Mouse (Mus musculus): ENCODE data around the gene Fhit.

Gene Fhit

GRCm38 (mm10) chr14:10367783-10368680 is 793.8 kb downstream of the Fhit start:
- DNase-seq (ENCODE audit: extremely low spot score, low read depth, low spot score): no peak

DNA sequence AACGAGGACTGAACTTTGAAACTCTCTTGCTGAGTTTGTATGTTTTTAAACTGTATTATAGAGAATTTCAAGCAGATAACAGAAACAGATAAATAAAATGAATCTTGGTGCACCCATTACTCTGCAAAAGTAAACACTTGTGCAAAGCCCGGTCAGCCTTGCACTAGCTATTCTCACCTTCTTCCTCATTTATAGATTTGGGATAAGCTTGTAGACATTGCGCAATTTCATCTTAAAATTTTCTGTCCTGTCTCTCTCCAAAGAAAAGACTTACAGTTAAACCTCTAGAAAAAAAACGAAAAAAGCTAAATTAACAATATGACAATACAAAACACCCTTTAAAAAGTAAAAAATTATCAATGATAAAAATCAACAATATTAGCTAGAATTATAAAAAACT is 795.0 kb downstream of the Fhit start:
- no peak for DNase-seq (ENCODE audit: extremely low spot score, low read depth, low spot score)

DNA sequence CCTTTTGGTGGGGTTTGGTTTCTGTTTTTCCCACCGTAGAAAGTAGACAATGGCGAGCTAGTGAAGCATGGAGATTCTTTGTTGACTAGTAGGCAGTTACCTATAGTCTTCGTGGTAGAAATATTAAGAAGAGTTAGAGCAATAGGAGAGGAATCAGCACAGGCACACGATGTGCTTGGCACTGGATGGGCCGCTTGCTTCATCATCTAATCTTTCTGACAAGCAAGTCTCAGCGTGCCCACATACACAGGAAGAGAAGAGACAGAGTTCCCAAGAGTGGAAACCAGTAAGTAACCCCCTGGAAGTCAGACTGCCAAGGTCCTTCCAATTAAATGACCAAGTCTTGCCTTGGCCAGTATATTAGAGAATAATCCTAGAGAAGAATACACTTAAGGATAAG is 797.6 kb downstream of the Fhit start:
- no peak for DNase-seq (ENCODE audit: extremely low spot score, low read depth, low spot score)

DNA sequence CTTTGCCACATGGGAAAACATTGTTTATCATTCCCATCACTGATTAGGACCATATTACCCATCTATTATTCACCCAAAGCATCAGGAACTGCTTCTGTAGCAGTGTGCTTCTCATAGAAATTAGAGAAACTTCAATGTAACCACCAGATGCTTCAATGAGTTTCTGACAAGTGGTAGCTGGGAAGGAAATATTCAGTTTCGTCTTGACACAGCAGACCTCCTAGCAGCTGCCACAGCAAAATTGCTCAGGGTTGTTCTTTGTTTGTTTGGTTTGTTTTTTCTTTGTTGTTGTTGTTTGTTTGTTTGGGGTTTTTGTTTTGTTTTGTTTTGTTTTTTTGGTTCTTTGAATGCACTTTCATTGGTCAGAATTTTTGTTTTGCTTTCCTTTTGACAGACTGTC is 798.5 kb downstream of the Fhit start:
- DNase-seq (ENCODE audit: extremely low spot score, low read depth, low spot score): no peak

GRCm38 (mm10) chr14:10345905-10346304 is 815.9 kb downstream of the Fhit start:
- DNase-seq (ENCODE audit: extremely low spot score, low read depth, low spot score): no peak

- DNase-seq (ENCODE audit: extremely low spot score, low read depth, low spot score): no peak
Measured at GRCm38 (mm10) chr14:10344064-10344463, 817.8 kb downstream of the Fhit start.

- no peak for DNase-seq (ENCODE audit: extremely low spot score, low read depth, low spot score)
Measured at GRCm38 (mm10) chr14:10316764-10317163, 845.1 kb downstream of the Fhit start.

DNA sequence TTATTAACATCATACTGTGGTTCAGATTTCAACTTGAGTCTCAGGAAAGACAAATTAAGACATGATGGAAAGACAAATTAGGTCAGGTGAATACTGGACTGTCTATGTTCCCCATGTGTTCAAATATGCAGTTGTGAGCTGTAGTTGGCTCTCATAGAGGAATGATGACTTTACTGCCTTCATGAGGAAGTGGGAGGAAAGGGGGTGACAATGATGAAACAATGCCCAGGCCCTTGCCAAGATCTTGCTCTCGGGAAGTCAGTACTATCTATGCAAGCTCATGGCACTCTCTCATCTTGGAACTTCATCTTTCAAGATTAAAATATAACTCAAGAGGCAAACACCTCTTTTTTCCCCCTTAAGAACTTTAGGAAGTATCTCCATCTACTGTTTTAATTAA is 849.6 kb downstream of the Fhit start:
- no peak for DNase-seq (ENCODE audit: extremely low spot score, low read depth, low spot score)

GRCm38 (mm10) chr14:10305286-10305685 is 856.5 kb downstream of the Fhit start:
- DNase-seq (ENCODE audit: extremely low spot score, low read depth, low spot score): no peak

GRCm38 (mm10) chr14:10301497-10301896 is 860.3 kb downstream of the Fhit start:
- DNase-seq (ENCODE audit: extremely low spot score, low read depth, low spot score): no peak

DNA sequence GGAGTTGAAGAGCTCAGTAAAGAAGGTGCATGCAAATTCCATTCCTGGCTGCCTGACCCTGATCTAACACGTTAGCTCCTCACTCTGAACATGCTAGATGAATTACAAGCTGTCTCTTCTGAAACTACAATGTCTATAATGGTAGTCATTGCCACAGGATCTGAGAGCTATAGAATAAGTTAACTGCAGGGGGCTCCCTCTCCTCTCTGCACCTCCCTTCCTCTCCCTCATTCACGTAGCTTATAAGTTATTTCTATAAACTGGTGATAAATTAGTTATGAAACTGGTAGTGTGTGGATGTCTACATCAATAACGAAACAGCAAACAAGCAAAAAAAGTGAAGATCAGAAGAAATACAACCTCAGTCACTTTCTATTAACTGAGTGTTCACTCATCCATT is 860.9 kb downstream of the Fhit start:
- no peak for DNase-seq (ENCODE audit: extremely low spot score, low read depth, low spot score)

GRCm38 (mm10) chr14:10299030-10299429 is 862.8 kb downstream of the Fhit start:
- no peak for DNase-seq (ENCODE audit: extremely low spot score, low read depth, low spot score)

GRCm38 (mm10) chr14:10289043-10289442 is 872.8 kb downstream of the Fhit start:
- DNase-seq (ENCODE audit: extremely low spot score, low read depth, low spot score): no peak

DNA sequence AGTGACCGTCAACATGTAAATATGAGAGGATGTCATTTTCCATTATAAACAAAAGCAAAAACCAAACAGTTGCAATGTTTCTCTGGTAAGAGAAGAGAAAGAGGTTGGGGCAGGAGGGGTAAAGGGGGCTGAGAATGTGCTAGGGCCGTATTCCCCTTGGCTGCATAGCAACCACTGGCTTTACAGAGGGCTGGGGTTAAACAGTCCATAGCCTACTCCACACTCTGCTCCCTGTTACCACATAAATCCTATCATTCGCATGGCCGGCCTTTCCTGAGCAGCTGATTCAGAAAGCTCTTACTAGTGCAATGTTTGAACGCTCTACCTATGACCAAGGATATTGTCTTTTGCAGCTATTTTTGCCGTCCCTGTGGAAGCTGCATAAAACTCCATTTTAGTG is 875.8 kb downstream of the Fhit start:
- no peak for DNase-seq (ENCODE audit: extremely low spot score, low read depth, low spot score)

DNA sequence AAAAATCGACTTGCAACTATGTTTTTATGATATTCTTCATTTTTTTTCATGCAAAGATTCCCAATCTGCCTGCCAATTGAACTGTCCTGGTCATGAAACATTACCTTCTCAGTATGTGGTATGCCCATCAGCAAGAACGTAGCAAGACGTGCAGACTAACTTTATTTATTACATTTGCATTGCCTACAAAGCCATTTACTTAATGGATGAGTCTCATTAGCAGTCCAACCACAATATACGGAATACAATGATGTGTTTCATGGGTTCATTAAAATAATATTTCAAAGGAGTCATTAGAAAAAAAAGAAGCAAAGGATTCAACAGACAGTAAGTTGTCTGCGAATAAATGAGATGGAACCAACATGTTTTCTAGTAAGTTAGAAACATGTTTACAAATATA is 933.1 kb downstream of the Fhit start:
- DNase-seq (ENCODE audit: extremely low spot score, low read depth, low spot score): no peak

- no peak for DNase-seq (ENCODE audit: extremely low spot score, low read depth, low spot score)
Measured at GRCm38 (mm10) chr14:10221847-10222246, 940.0 kb downstream of the Fhit start.

DNA sequence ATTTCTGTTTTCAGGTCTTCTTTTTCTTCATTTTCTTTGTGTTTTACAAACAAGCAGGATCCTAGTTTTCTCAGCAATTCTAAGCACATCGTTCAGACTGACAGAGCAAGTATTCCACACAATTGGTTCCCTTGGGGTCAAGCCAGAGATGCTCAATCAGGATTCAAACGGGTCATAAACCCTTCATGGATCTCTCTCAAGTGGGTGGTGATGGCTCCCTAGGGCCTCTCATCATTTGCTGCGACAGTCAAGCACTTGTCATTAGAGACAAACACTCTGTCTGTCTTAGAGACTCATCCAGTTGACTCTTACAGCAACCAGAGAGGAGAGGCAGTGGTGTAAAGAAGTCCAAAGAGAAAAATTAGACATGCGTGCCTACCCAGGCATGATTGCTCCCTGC is 948.6 kb downstream of the Fhit start:
- DNase-seq (ENCODE audit: extremely low spot score, low read depth, low spot score): no peak

DNA sequence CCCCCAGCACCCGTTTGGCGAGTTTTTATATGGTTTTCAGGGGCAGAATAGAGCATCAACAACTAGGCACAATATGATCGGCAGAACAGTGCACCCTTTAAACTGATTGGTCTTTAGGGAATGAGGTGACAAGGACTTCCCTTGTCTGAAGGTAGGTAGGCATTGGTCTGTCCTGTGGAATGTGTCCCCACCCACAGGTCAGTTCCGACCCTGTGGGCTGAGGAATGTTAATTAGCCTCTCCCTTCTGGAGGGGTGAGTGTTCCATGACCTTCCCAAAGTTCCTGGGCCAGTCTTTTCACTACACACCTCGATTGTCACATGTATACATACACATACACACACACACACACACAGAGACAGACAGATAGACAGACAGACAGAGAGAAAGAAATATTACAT is 950.7 kb downstream of the Fhit start:
- no peak for DNase-seq (ENCODE audit: extremely low spot score, low read depth, low spot score)

DNA sequence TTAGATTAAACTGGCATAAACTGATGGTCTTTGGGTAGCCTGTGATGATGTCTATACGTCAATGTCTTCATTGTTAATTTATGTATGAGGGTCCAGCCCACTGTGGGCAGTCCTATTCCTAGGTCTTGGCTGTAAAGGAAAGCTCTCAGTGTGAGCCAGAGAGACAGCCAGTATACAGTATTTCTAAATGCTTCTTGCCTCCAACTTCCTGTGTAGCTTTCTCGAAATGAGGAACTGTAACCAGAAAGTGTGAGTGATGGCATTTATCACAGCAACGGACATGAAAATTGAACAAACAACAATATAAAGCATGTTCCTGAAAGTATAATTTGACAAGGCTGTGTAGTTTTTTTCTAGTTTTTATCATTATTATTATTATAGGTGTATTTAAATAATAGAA is 952.8 kb downstream of the Fhit start:
- no peak for DNase-seq (ENCODE audit: extremely low spot score, low read depth, low spot score)

DNA sequence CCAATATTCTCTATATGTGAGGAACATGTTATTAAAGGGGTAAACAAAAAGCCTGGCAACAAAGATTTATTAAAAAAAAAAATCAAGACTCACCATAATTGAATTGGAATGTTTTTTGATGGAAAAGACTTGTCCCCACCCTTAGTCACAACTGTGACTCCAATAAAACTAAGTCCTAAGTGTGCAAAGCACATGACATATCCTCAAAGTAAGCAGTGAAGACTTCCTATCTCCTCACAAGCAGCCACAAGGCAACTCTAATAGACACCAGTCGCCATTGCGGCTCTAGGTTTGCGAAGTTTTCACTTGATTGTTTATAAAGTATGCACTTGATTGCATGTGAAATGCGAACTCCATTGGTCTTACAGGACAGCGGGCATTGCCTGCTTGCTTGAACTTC is 956.1 kb downstream of the Fhit start:
- no peak for DNase-seq (ENCODE audit: extremely low spot score, low read depth, low spot score)

GRCm38 (mm10) chr14:10205290-10205689 is 956.5 kb downstream of the Fhit start:
- DNase-seq (ENCODE audit: extremely low spot score, low read depth, low spot score): no peak

GRCm38 (mm10) chr14:10194130-10194529 is 967.7 kb downstream of the Fhit start:
- DNase-seq (ENCODE audit: extremely low spot score, low read depth, low spot score): no peak

DNA sequence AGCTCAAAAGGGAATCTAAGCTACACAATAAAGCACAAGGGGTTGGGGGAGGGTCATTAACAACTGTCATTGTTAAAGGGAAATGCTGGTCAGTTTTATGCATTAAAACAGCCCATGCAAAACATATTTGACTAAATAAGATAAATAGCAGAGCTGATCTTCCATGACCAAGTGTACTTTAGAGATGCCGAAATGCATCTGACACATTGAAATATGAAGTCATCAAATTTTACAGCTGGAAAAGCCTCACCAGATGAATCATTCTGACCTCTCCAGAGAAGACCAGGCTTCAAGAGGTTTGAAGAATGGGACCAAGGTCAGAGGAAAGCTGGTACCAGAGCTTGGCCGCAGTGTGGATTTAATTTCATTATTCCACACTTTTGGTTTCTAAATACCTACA is 990.1 kb downstream of the Fhit start:
- no peak for DNase-seq (ENCODE audit: extremely low spot score, low read depth, low spot score)

Data from hindlimb bud, embryonic 11.5 days (tissue).